Mouse (Mus musculus) inflammation-experienced regulatory T-cells, adult 16 weeks (primary cell): ENCODE data around the gene Wdr73. TPM values are rescaled to one million over a fixed set of nuclear protein-coding genes. Genes with fewer than 3 reads are reported as not detected.

ENCODE experiments used
- polyA plus RNA-seq: library from polyadenylated mRNA; unstranded; fragments of 100-300 nt; shearing (Covaris generic); gene quantifications from one replicate; pipeline ENCODE4 v1.2.1, GENCODE M21; 2017

Wdr73 gene
- 36.3 TPM for polyA plus RNA-seq

GRCm38 (mm10) chr7:80900944-80901501 lies at the start of gene Wdr73:
Gene Wdr73, minus strand, starts transcription at chr7:80901269.

DNA sequence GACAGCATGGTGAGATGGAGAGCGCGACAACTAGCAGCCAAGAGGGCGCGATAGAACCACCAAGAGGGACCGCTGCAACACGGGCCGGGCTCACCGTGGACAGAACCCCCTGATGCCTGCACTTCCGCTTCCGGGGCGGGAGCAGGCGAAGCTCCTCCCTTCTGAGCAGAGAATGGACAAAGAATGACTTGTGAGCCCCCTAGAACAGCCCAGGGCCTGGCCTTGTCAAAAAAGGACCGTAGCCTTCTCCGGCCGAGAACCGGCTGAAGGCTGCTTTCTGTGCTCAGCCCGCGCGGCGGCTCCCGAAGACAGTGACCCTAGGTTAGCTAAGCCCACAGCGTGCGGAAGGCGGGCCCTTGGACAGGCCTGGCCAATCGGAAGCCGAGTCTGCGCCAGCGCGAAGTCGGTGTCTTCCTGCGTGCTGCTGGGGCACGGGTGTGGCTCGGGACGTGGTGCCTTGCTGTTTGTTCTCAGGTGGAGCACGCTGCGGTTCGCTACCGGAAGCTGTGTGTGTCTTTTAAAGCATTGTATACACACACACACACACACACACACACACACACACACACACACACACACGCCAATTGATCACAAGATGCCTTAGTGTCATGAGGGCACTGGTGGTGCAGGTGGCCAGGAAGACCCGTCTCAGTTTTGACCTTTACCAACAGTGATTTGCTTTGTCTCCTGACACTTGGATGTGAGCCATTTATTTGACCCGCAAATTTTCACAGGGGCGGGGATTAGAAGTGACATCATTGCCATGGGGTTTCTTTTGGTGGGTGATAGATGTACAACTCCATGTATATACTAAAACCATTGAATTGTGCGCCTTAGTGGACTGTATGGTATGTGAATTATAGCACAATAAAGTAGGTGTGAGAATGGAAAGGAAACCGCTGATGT lies 46.6 kb upstream of the Wdr73 start, which contains the start of gene Sec11a:
Gene Sec11a, minus strand, starts transcription at position 336 of the 906 bp plus-strand sequence.

GRCm38 (mm10) chr7:80904921-80905515 lies 3.9 kb upstream of the Wdr73 start, which contains the start of gene Nmb:
Gene Nmb, minus strand, starts transcription at chr7:80905076.

GRCm38 (mm10) chr7:80860729-80861274 lies 40.3 kb downstream of the Wdr73 start, which contains the start of gene Zscan2:
Gene Zscan2, plus strand, starts transcription at chr7:80860920.

Other genes starting within 250 kb of the Wdr73 start
- gene Crtc3, start 212.4 kb downstream of the Wdr73 start, polyA plus RNA-seq: 13.1 TPM
- gene Iqgap1, start 75.3 kb downstream of the Wdr73 start, polyA plus RNA-seq: 330 TPM
- gene Zscan2, start 40.3 kb downstream of the Wdr73 start, polyA plus RNA-seq: 3.6 TPM
- 62.7 TPM for gene Nmb, start 3.8 kb upstream of the Wdr73 start, polyA plus RNA-seq
- gene Sec11a, start 46.5 kb upstream of the Wdr73 start, polyA plus RNA-seq: 360 TPM
- gene Zfp592, start 92.4 kb upstream of the Wdr73 start, polyA plus RNA-seq: 24.7 TPM
- gene Alpk3, start 156.3 kb upstream of the Wdr73 start, polyA plus RNA-seq: 0.05 TPM
- gene Slc28a1, start 213.5 kb upstream of the Wdr73 start, polyA plus RNA-seq: not detected